Mouse (Mus musculus) megakaryocyte-erythroid progenitor cell, adult 5-6 weeks (primary cell): ENCODE results near the gene Akap13. TPM values are rescaled to one million over a fixed set of nuclear protein-coding genes. Genes with fewer than 3 reads are reported as not detected.

Experiments
- ATAC-seq: replicated peaks from 2 replicates; pipeline ENCODE4 v1.8.0; 2016; ENCODE audit warnings: mild to moderate bottlenecking, inconsistent platforms; ENCODE audit not compliant: severe bottlenecking, poor library complexity, low FRiP score, low TSS enrichment
- total RNA-seq, 2 experiments: library from RNA; stranded (forward) in 1 of 2; stranded (reverse) in 1 of 2; fragments of 200-1000, 215-1000 nt in 1 of 2; fragments of >200 nt in 1 of 2; fragmentation: Nextera tagmentation in 1 of 2; gene quantifications; 2 replicates each; pipeline ENCODE4 v1.2.3; 2014 to 2017

The Akap13 gene
- total RNA-seq (2014; fragmentation: Nextera tagmentation): 74.9 and 87.9 TPM in 2 replicates
- total RNA-seq (2017): 63.3 and 152 TPM in 2 replicates

GRCm38 (mm10) chr7:75455223-75456151, at the start of gene Akap13:
TSS of gene Akap13 (plus strand) at chr7:75455534.
- peak; percentile 99 for ATAC-seq

GRCm38 (mm10) chr7:75410641-75411040, 44.7 kb upstream of the Akap13 start:
- ATAC-seq: no peak

DNA sequence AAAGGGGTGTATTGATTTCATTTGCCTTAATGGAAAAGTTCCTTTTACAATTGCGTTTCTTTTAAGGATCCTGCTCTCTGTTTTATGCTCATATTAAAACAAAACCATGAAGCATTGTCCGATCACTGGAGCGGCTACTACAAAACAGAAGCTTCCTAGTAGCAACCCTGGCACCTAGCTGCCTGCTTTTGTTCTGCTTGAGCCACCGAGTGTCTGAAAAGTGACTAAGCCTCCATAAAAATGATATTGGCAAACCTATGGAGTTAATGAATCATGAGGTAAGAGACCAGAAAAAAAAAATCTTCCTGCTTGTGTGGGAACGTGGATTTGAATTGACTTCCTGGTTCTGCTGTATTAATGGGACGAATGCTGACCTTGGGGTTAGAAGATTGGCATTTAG, 44.1 kb upstream of the Akap13 start:
- ATAC-seq: no peak

GRCm38 (mm10) chr7:75412011-75412510, 43.3 kb upstream of the Akap13 start:
- ATAC-seq: no peak

- ATAC-seq: no peak
Measured at GRCm38 (mm10) chr7:75412568-75412967, 42.8 kb upstream of the Akap13 start.

DNA sequence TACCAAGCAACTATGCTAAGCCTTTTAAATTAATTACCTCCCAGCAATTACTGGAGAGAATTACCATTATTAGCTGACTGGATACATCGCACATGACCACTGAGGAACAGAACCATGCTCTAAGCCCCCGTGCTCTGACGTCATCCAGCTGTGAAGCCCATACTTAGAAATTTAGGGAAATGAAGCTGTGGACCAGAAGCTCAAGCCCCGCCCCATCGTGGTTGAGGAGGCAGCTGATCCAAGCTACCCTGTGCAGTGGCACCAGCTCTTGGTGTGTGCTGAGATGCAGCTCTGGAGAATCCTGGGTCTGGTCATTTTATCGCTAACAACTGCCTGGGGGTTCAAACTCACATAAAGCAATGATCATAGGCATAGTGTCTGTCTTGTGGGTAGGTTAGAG, 41.4 kb upstream of the Akap13 start:
- no peak for ATAC-seq

DNA sequence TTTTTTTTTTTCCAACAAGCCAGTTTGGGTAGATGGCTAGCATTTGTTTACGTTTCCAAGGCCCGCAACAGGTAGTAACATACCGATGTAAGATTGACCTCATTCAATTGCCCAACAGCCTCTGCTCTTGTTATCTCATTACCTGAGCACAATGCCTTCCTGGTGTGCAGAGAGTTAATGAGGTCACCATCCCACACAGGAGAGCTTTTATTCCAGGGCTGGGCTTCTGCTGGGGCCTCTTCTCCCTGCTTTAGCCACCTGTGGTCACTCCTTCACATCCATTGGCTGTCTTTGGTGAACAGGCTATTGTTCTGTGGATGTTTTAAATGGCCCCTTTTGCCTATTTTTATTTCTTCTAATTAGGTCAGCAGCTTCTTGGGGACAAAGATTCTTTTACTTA, 41.0 kb upstream of the Akap13 start:
- no peak for ATAC-seq

DNA sequence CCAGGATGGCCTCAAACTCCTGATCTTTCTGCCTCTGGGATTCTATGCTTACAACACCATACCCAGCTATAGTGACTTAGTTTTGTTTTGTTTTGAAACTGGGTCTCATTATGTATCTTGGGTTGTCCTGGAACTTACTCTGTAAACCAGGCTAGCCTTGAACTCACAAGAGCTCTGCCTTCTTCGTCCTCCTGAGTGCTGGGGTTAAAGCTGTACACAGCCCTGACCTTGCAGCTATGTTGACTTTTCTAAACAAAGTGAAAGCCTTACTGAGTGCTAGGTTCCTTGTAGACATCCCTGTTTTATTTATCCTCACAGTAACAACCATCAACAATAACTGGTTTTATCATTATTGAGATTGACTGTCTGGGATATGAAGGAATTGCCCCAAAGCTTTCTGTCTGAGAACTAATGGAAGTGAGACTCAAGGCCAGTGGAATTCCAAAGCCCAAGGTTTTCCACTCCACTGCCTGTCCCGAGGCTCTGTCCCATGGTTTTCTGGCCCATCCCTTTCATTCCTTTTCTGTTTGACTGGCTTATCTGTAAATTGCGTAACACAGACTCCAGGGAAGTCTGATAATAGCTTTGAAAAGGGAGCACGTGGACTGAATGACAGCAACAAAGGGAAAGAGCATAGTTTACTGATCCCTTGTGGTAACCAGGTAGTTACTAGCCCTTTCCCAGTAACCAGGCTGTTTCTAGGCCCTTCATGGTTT, 40.0 kb upstream of the Akap13 start:
- ATAC-seq: no peak

- ATAC-seq: no peak
Measured at GRCm38 (mm10) chr7:75415882-75416585, 39.3 kb upstream of the Akap13 start.

DNA sequence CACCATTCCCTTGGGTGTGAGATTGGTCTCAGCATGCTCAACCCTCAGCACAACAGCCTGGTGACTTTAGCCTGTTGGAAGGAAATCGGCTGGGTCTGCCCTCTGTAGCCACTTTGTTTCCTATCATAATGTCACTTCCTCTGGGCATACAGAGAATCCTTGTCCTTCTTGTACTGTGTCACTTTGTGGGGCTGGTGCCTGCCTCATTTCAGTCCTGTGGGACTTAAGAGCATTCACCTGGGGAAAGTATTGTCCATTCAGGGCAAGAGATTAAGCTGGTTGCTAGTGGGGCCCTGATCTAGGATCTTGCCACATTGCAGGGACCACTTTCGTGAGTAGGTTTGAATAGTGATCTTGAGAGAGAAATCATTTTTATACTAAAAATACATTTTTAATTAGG, 34.4 kb upstream of the Akap13 start:
- ATAC-seq: no peak

GRCm38 (mm10) chr7:75424121-75424520, 31.2 kb upstream of the Akap13 start:
- no peak for ATAC-seq

- ATAC-seq: no peak
Measured at GRCm38 (mm10) chr7:75427322-75427721, 28.0 kb upstream of the Akap13 start.

- ATAC-seq: no peak
Measured at GRCm38 (mm10) chr7:75428913-75429312, 26.4 kb upstream of the Akap13 start.

- ATAC-seq: no peak
Measured at GRCm38 (mm10) chr7:75430550-75430949, 24.8 kb upstream of the Akap13 start.

DNA sequence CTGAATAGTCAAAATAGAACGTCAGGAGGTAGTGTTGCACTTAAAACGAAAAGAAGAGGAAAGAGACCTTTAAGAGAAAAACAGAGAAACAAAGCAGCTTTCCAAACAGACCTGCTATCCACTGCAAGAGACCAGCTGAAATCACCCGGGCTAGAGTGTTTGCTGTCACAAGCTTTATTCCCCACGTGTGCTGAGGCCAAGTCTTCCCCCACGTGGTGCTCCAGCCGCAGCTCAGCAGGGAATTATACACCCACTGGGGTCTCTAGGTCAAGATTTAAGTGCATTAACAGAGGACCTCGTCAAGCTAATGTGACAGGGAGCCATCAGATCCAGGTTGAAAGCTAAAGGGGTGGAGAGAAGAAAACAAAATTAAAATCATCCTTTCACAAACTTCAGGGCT, 24.3 kb upstream of the Akap13 start:
- no peak for ATAC-seq

GRCm38 (mm10) chr7:75432046-75432445, 23.3 kb upstream of the Akap13 start:
- no peak for ATAC-seq

DNA sequence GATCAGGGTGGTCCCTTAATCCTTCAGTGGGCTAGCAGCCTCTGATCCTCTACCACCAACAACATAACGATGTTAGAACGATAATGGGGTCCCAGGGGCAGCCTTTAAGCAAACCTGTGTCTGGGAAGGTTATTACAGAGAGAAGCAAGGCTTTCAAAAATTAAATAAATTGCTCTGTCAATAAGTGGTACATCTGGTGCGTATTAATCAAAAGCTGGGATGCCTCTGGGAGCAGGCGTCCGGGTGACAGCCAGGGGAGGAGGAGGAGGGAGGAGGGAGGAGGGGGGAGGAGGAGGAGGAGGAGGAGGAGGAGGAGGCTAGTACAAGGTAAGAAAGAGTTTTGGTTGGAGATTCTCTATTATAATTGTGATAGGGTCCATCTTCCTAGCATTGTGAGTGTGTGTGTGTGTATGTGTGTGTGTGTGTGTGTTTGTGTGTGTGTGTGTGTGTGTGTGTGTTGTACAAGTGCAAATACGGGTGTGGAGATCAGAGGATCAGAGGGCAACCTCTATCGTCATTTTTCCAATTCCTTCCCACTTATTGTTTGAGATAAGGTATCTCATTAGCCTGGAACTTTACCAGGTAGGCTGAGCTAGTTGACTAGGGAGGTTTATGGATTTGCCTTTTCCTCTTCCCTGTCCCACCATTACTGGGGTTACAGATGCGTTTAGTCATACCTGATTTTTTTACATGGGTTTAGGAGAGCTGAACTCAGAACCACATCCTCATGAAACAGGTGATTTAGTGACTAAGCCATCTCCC, 18.7 kb upstream of the Akap13 start:
- no peak for ATAC-seq

DNA sequence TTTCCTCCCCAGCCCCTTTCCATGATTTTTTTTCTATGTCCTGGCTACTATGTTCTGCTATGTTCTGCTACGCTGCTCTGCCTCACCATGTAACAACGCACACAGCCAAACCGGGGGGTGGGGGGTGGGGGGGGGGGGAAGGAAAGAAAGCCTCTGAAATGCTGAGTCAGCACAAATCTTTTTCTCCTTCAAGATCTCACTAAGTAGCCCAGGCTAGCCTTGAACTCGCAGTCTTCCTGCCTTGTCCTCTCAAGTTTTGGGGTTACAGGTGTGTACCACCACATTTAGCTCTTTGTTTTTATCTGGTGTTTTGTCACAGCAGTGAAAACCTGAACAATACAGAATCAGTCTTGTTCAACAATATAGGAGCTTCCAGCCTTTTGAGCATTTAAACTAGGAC, 15.8 kb upstream of the Akap13 start:
- ATAC-seq: no peak

GRCm38 (mm10) chr7:75440241-75440640, 15.1 kb upstream of the Akap13 start:
- ATAC-seq: no peak
